Mouse (Mus musculus) stomach, postnatal 0 days (tissue): ENCODE data around the gene Idh3a.

Experiments used
- CTCF ChIP-seq: IDR thresholded peaks from 2 replicates; pipeline ENCODE4 v1.5.1; 2016; ENCODE audit warnings: antibody characterized with exemption, low read depth, mild to moderate bottlenecking, moderate library complexity
- EP300 ChIP-seq: optimal IDR thresholded peaks from 2 replicates; pipeline ENCODE3; 2016; ENCODE audit warnings: antibody characterized with exemption

DNA sequence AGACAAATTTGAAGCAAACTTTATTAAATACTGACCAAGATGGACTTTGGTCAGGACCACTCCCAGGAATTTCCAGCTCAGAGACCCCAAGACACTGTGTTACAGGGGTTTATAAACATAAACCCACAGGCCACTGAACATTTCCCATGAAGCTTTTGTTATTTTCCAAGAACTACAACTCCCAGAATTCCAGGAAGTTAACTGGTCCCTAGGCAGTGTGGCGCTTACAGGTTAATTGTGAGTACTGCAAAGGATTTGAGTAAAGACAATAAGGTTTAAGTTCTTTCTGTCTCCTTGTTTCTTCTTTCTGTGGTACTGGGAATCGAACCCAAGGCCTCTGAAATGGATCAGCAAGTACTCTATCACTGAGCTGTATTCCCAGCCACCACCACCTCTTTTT, 17.4 kb upstream of the Idh3a start:
- TF ChIP-seq CTCF (peak; percentile 44), EP300 (no peak)
